Mouse (Mus musculus) adrenal gland, postnatal 10 days (tissue): Measurements from ENCODE around the gene Cd209f. TPM values are rescaled to one million over a fixed set of nuclear protein-coding genes. Genes with fewer than 3 reads are reported as not detected.
A peak's percentile ranks its signal among the peaks of the same experiment; 100 is the strongest.
"Not testable (repeated sequence)": the region's sequence is repeated elsewhere in the genome, so short reads cannot be mapped to it uniquely, and the experiment has no call there.

Source experiments
- DNase-seq: peaks from one replicate; pipeline ENCODE4 v3.0.0; 2021; ENCODE audit warnings: mixed read lengths
- long read RNA-seq, 2 experiments: library from polyadenylated mRNA; stranded (forward); transcript quantifications; one replicate each; pipeline ENCODE4 v2.0.0; 2021
- total RNA-seq, 2 experiments: library from RNA; stranded (reverse); gene quantifications; 2 replicates each; pipeline ENCODE4 v1.2.3; 2021

Gene Cd209f
- total RNA-seq, result 1 to 10 TPM; 4.0 to 4.1 TPM
- long read RNA-seq, experiment 1, partial matches to known transcripts, result 0 of 5 reads
- long read RNA-seq, experiment 1, other reads (novel, unspliced or antisense), result 2 of 5 reads
- long read RNA-seq, experiment 2, partial matches to known transcripts, result 0 of 1 reads
- long read RNA-seq, experiment 2, other reads (novel, unspliced or antisense), result 0 of 1 reads

GRCm38 (mm10) chr8:4105735-4106134, at the start of gene Cd209f:
Cd209f (minus strand) TSS chr8:4105835.
- not testable (repeated sequence) for DNase-seq

DNA sequence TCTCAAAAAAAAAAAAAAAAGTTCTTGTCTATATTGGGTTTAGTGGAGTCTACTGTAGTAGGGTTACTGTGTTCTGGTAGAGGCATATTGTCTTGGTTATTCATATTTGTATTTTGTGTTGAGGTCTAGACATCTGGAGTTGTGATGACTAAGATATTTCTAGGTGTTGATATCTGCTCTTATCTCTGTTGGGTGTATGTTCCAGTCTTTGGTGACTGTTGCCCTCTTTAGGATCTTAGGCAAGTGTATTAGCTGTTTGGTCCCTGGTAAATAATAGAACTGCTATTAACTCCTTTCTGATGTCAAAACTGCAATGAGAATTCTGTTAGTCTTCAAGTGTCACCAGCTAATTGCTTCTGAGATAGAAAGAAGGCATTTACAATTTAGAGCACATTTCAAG, 49.2 kb upstream of the Cd209f start:
- DNase-seq, result no peak

- DNase-seq, result no peak
Measured at GRCm38 (mm10) chr8:4147272-4147671, 41.6 kb upstream of the Cd209f start.

DNA sequence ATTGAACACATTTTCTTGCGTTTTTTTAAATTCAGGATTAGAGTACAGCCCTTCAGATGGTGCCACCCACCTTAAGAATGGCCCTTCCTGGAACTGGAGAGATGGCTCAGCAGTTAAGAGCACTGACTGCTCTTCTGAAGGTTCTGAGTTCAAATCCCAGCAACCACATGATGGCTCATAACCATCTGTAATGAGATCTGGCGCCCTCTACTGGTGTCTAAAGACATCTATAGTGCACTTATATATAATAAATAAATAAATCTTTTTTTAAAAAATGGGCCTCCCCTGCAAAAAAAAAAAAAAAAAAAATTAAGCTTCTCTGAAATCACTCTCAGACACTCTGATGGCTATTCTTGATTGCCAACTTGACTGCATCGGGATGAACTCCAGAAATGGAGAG, 36.1 kb upstream of the Cd209f start:
- DNase-seq, result no peak

DNA sequence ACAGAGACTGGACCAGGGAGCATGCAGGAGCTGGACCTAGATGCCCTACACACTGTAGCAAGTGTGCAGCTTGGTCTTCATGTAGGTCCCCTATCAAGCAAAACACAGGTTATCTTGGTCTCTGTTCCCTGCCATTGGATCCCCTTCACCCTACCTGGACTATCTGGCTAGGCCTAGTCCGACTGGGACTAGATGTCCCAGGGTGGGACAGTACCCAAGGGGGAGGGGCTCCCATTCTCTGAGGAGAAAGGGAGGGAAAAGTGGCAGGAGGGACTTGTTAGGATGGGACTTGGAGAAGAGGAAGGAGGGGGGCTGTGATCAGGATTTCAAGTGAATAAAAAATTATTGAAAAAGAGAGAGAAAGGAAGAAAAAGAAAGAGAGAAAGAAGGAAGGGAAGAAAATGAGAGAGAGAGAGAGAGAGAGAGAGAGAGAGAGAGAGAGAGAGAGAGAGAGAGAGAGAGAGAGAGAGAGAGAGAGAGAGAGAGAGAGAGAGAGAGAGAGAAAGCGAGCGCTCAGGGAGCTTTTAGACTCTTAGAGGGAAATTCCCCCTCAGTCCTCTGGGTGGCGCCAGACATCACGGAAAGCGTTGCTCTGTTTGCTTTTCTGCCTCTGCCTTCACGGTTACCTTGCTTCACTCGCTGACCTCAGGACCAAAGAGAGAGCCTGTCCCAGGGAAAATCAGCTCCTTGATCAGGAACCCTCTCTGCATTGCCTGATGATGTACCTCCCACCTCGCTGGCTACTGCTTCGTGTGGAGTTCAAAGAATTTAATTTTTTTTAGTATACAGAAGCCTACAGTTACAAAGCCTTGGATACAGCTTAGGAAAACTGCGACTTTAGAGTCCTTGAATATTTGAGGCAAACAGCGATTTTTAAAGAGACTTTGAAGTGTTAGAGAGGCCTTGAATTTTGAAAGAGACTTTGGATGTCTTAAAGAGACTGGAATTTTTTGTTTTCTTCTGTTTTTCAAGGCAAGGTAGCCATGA, 34.3 kb upstream of the Cd209f start:
- DNase-seq, result peak; percentile 88

DNA sequence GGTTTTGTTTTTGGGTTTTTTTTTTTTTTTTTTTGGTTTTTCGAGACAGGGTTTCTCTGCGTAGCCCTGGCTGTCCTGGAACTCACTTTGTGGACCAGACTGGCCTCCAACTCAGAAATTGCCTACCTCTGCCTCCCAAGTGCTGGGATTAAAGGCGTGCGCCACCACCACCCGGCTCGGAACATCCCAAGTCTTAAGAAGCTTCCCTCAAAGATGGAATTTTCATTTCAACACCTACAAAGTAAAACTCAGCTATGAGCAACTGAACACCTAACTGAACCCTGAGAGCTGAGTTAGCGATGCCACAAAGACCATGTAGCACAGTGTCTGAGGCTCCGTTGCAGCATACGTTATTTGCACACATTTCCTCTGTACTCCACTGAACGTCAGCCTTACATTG, 28.2 kb upstream of the Cd209f start, which contains the start of gene Cd209g:
Gene Cd209g (plus strand): TSS at position 301 of the 400 bp plus-strand sequence.
- DNase-seq, result no peak

DNA sequence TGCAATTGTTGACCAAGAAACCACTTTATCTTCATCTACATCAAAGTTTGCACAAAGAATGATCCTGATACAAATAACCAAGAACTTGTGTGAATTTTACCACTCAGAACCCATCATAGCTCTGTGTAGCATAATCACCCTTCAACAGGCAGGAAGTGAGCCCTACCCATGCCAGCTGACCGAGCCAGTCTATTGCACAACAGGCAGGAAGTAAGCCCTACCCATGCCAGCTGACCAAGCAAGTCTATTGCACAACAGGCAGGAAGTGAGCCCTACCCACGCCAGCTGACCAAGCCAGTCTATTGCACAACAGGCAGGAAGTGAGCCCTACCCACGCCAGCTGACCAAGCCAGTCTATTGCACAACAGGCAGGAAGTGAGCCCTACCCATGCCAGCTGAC, 17.1 kb downstream of the Cd209f start:
- DNase-seq, result not testable (repeated sequence)

DNA sequence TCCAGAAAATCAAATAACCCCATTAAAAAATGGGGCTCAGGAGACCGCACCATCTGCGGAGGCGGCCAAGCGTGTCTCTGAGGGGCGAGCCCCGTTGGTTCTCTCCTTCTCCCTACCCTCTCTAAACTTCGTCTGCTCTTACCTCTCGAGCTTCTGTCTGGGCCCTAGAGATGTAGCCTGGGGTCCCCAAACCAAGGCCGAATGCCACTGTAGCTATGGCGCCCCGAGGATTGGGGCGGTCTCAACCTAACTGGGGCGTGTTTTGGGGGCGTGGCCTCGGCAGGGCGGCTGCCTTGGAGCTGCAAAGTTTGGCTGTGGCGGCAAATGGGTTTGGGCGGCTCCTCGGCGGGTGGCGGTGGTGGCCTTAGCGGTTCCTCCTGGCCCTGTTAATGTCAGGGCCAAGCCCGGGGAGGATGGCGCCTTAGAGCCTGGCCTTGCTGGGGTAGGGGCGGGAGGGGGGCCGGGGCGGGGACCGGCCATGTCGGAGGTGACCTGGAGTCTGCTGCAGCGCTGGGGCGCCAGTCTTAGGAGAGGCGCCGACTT, 18.4 kb downstream of the Cd209f start:
- DNase-seq, result peak; percentile 11

Other genes starting within 250 kb of the Cd209f start
- 1 to 10 TPM in 1 of 2 experiments, under 1 TPM in 1; 0.88 to 1.3 TPM for gene Cd209d, start 227.3 kb downstream of the Cd209f start, total RNA-seq
- 1 to 10 TPM; 7.8 to 8.7 TPM for gene Cd209b, start 179.0 kb downstream of the Cd209f start, total RNA-seq
- under 1 TPM; 0.21 to 0.58 TPM for gene Cd209c, start 151.1 kb downstream of the Cd209f start, total RNA-seq
- gene Cd209g, start 28.3 kb upstream of the Cd209f start, total RNA-seq, result under 1 TPM; 0.69 to 1.00 TPM
- 10 to 100 TPM; 29.6 to 46.0 TPM for gene Evi5l, start 60.7 kb upstream of the Cd209f start, total RNA-seq
- gene Prr36, start 111.6 kb upstream of the Cd209f start, total RNA-seq, result 1 to 10 TPM; 2.6 to 4.2 TPM
- gene Lrrc8e, start 121.0 kb upstream of the Cd209f start, total RNA-seq, result 1 to 10 TPM; 8.5 to 8.6 TPM
- gene Map2k7, start 132.9 kb upstream of the Cd209f start, total RNA-seq, result 10 to 100 TPM; 78.2 to 79.0 TPM
- 1 to 10 TPM in 1 of 2 experiments, not detected in 1; 2.4 TPM for gene Gm49320, start 133.0 kb upstream of the Cd209f start, total RNA-seq
- 10 to 100 TPM; 10.5 to 20.2 TPM for gene Tgfbr3l, start 142.4 kb upstream of the Cd209f start, total RNA-seq
- gene Snapc2, start 147.2 kb upstream of the Cd209f start, total RNA-seq, result 10 to 100 TPM; 21.7 to 24.4 TPM
- 10 to 100 TPM; 11.0 to 14.7 TPM for gene Ctxn1, start 153.4 kb upstream of the Cd209f start, total RNA-seq
- 100 to 1,000 TPM; 150 to 180 TPM for gene Timm44, start 170.1 kb upstream of the Cd209f start, total RNA-seq
- gene Ccl25, start 219.4 kb upstream of the Cd209f start, total RNA-seq, result 10 to 100 TPM; 10.5 to 19.3 TPM
- gene Elavl1, start 219.6 kb upstream of the Cd209f start, total RNA-seq, result 10 to 100 TPM; 77.7 to 83.9 TPM